Mouse (Mus musculus): ENCODE data around the gene Ttyh3.

- TF ChIP-seq EP300 (IDR thresholded peaks at IDR 0.05) (no peak), CTCF (IDR thresholded peaks at IDR 0.05) (no peak)
Measured at GRCm38 (mm10) chr5:140680051-140680450, 31.2 kb upstream of the Ttyh3 start.

Measured in lung, postnatal 0 days (tissue).